Mouse (Mus musculus): ENCODE measurements around the gene Tpst1. TPM values are rescaled to one million over a fixed set of nuclear protein-coding genes. Genes with fewer than 3 reads are reported as not detected.

Gene Tpst1
- total RNA-seq, 2 experiments from 2014 or later, result 5.8 to 7.7 TPM

Other genes starting within 250 kb of the Tpst1 start
- 1 to 10 TPM; 8.4 to 8.6 TPM for gene Sumf2, start 226.3 kb upstream of the Tpst1 start, total RNA-seq (2021)
- 100 to 1,000 TPM; 560 to 586 TPM for gene Chchd2, start 185.9 kb upstream of the Tpst1 start, total RNA-seq (2021)
- gene Zbed5, start 177.6 kb upstream of the Tpst1 start, total RNA-seq (2021), result 1 to 10 TPM in 1 of 2 experiments, under 1 TPM in 1; 0.19 to 1.1 TPM
- gene Phkg1, start 174.8 kb upstream of the Tpst1 start, total RNA-seq (2021), result 100 to 1,000 TPM; 297 to 365 TPM
- 1 to 10 TPM in 1 of 2 experiments, not detected in 1; 1.2 TPM for gene Nupr1l, start 164.8 kb upstream of the Tpst1 start, total RNA-seq (2021)
- gene Vkorc1l1, start 131.4 kb upstream of the Tpst1 start, total RNA-seq (2021), result 10 to 100 TPM; 18.3 to 19.4 TPM
- 10 to 100 TPM in 1 of 2 experiments, 1 to 10 TPM in 1; 9.2 to 14.7 TPM for gene Gusb, start 70.3 kb upstream of the Tpst1 start, total RNA-seq (2021)
- gene Asl, start 44.1 kb upstream of the Tpst1 start, total RNA-seq (2021), result 10 to 100 TPM in 1 of 2 experiments, 1 to 10 TPM in 1; 9.4 to 10.1 TPM
- 10 to 100 TPM; 13.3 to 13.9 TPM for gene Crcp, start 44.0 kb upstream of the Tpst1 start, total RNA-seq (2021)
- 1 to 10 TPM; 2.8 to 3.9 TPM for gene Kctd7, start 71.5 kb downstream of the Tpst1 start, total RNA-seq (2021)
- 10 to 100 TPM; 71.7 to 81.0 TPM for gene Rabgef1, start 98.5 kb downstream of the Tpst1 start, total RNA-seq (2021)
- 10 to 100 TPM; 36.0 to 40.1 TPM for gene Tmem248, start 143.8 kb downstream of the Tpst1 start, total RNA-seq (2021)
- gene Sbds, start 182.2 kb downstream of the Tpst1 start, total RNA-seq (2021), result 10 to 100 TPM; 25.5 to 25.6 TPM
- gene Tyw1, start 182.3 kb downstream of the Tpst1 start, total RNA-seq (2021), result 1 to 10 TPM; 8.7 to 8.8 TPM

Data from gastrocnemius, postnatal 25 days (tissue).